Mouse (Mus musculus): ENCODE measurements at regions not wholly inside any gene's neighbourhood (a gene's known extent, or its start where the extent isn't known, plus 50 kb on each side); places are given as distances from the start of the nearest gene placed in this dataset.
A peak's percentile ranks its signal among the peaks of the same experiment; 100 is the strongest.

DNA sequence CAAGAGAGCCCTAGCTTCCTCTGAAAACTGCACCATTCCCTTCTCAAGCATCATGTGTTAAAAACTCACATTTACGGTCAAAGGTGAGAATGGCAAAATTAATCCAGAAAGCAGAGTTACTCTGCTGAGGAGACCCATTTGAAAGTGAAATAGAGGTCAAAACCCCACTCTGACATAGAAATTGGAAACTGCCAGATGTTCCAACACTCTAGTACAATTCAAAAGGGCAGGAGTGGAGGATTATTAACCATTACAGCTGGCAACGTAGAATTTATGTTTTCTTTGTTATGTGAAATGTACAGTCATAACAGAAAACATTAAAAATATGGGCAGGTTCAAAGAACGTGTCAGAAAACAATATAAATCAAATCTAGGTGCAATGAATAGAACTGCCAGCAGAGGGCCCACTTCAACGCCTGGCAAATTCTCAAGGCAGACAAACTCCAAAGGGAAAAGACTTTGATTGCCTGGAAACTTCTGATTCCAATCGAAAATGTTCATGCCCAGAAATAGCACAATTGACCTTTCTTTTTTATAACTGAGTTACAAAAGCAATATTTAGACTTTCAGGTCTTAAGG lies 54.2 kb upstream of the Rfpl4b start:
- no peaks in the 10 kb centered on the region for H3K9me3 ChIP-seq (replicated peaks)
- WGBS, result 14% methylated on average over 5 of the region's 5 CpGs
- H3K4me2 ChIP-seq, result no peak overlapping the region
- no peak for ATAC-seq (replicated peaks; ENCODE audit: insufficient number of reproducible peaks, insufficient read depth, low FRiP score, low read depth)
- H3K27ac ChIP-seq, result no peak overlapping the region
- H3K4me3 ChIP-seq, result no peak overlapping the region
- H3K27me3 ChIP-seq, result no peaks in the 10 kb centered on the region
- H3K4me1 ChIP-seq (replicated peaks), result no peaks in the 10 kb centered on the region
- H3K36me3 ChIP-seq, result no peaks in the 10 kb centered on the region
- no peak overlapping the region for H3K9ac ChIP-seq

- Histone ChIP-seq H3K27me3 (no peaks in the 10 kb centered on the region), H3K4me3 (no peak overlapping the region), H3K4me2 (no peak overlapping the region), H3K9ac (no peak overlapping the region), H3K27ac (no peak overlapping the region), H3K4me1 (replicated peaks) (no peaks in the 10 kb centered on the region; the same call in 1 of the 2 replicates), H3K36me3 (no peaks in the 10 kb centered on the region), H3K9me3 (replicated peaks) (no peaks in the 10 kb centered on the region)
- no peak for ATAC-seq (replicated peaks; ENCODE audit: insufficient number of reproducible peaks, insufficient read depth, low FRiP score, low read depth)
- WGBS, result 85% methylated on average over 7 of the region's 7 CpGs
Observed at GRCm38 (mm10) chr10:38879271-38879670, 57.7 kb upstream of the Rfpl4b start.

- Histone ChIP-seq H3K9me3 (replicated peaks) (no peaks in the 10 kb centered on the region), H3K4me1 (replicated peaks) (peaks cover 3% of the 10 kb centered on the region; the same call in 1 of the 2 replicates), H3K36me3 (no peaks in the 10 kb centered on the region), H3K4me3 (no peak overlapping the region), H3K4me2 (no peak overlapping the region), H3K9ac (no peak overlapping the region), H3K27ac (peak overlapping the region; percentile 40; the same call in 1 of the 2 replicates), H3K27me3 (no peaks in the 10 kb centered on the region)
- ATAC-seq (replicated peaks; ENCODE audit: insufficient number of reproducible peaks, insufficient read depth, low FRiP score, low read depth), result 0 out of 2 replicates have a peak, but pooled peaks have one; percentile 22
- WGBS, result 61% methylated on average over 7 of the region's 7 CpGs
Observed at GRCm38 (mm10) chr10:38880642-38881187, 59.1 kb upstream of the Rfpl4b start.

GRCm38 (mm10) chr10:38882154-38882553 lies 60.6 kb upstream of the Rfpl4b start:
- no peaks in the 10 kb centered on the region for H3K36me3 ChIP-seq
- no peak overlapping the region for H3K4me3 ChIP-seq
- no peaks in the 10 kb centered on the region for H3K9me3 ChIP-seq (replicated peaks)
- peaks cover 3% of the 10 kb centered on the region; the same call in 1 of the 2 replicates for H3K4me1 ChIP-seq (replicated peaks)
- no peak overlapping the region for H3K27ac ChIP-seq
- no peak overlapping the region for H3K9ac ChIP-seq
- ATAC-seq (replicated peaks; ENCODE audit: insufficient number of reproducible peaks, insufficient read depth, low FRiP score, low read depth), result no peak
- no peaks in the 10 kb centered on the region for H3K27me3 ChIP-seq
- WGBS, result 75% methylated on average over 6 of the region's 6 CpGs
- no peak overlapping the region for H3K4me2 ChIP-seq

DNA sequence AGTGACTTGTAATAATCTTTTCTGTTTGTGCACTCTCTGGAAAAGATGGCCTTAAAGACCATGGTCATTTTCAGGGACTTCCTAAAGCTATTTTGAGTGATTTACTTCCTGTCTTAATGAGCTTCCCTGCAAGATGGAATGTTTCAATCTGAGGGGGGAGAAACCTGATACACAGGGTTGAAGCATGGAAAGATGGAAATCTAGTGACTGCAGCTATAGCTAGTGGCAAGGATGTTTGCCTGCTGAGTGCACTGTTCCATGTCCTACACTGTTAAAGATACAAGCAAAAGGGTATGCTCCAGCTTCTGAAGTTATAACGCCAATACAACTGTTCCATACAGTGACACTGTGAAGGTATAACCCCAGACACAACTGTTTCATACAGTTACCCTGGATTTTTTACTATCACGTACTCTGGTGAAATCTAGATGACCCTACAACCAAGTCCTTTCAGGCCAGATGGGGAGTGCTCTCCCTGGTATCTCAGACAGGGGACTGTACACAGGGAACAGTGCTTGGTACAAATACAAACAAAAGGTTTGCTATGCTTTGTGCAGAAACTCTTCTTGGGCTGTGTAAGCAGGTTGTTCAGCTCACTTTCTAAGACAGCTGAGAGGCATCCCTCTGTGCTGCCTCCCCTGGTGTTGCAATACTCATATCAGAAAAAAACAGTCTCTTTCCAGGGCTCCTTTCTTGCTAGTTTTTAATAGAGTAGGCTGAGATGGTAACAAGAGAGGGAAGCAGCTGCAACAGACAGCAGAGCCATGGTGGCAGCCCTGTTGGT lies 62.4 kb upstream of the Rfpl4b start:
- WGBS, result 72% methylated on average over 2 of the region's 2 CpGs
- Histone ChIP-seq H3K4me2 (no peak overlapping the region), H3K9ac (no peak overlapping the region), H3K4me1 (replicated peaks) (peaks cover 8% of the 10 kb centered on the region; the same call in 1 of the 2 replicates), H3K36me3 (no peaks in the 10 kb centered on the region), H3K9me3 (replicated peaks) (no peaks in the 10 kb centered on the region), H3K27me3 (no peaks in the 10 kb centered on the region), H3K27ac (no peak overlapping the region), H3K4me3 (no peak overlapping the region)
- ATAC-seq (replicated peaks; ENCODE audit: insufficient number of reproducible peaks, insufficient read depth, low FRiP score, low read depth), result no peak

- Histone ChIP-seq H3K27ac (no peak overlapping the region), H3K36me3 (no peaks in the 10 kb centered on the region), H3K9me3 (replicated peaks) (no peaks in the 10 kb centered on the region), H3K27me3 (no peaks in the 10 kb centered on the region), H3K4me1 (replicated peaks) (peaks cover 8% of the 10 kb centered on the region; the same call in 1 of the 2 replicates), H3K4me3 (no peak overlapping the region), H3K4me2 (no peak overlapping the region), H3K9ac (no peak overlapping the region)
- WGBS, result 61% methylated on average over 4 of the region's 4 CpGs
- no peak for ATAC-seq (replicated peaks; ENCODE audit: insufficient number of reproducible peaks, insufficient read depth, low FRiP score, low read depth)
Observed at GRCm38 (mm10) chr10:38884641-38885040, 63.1 kb upstream of the Rfpl4b start.

GRCm38 (mm10) chr10:38886441-38886840 lies 64.9 kb upstream of the Rfpl4b start:
- Histone ChIP-seq H3K4me1 (replicated peaks) (peaks cover 8% of the 10 kb centered on the region; the same call in 1 of the 2 replicates), H3K36me3 (no peaks in the 10 kb centered on the region), H3K27me3 (no peaks in the 10 kb centered on the region), H3K9ac (no peak overlapping the region), H3K9me3 (replicated peaks) (no peaks in the 10 kb centered on the region), H3K27ac (no peak overlapping the region), H3K4me3 (no peak overlapping the region), H3K4me2 (no peak overlapping the region)
- no peak for ATAC-seq (replicated peaks; ENCODE audit: insufficient number of reproducible peaks, insufficient read depth, low FRiP score, low read depth)
- 59% methylated on average over 2 of the region's 2 CpGs for WGBS

GRCm38 (mm10) chr10:38887896-38888295 lies 66.3 kb upstream of the Rfpl4b start:
- Histone ChIP-seq H3K9me3 (replicated peaks) (no peaks in the 10 kb centered on the region), H3K27me3 (no peaks in the 10 kb centered on the region), H3K4me2 (no peak overlapping the region), H3K4me3 (no peak overlapping the region), H3K27ac (no peak overlapping the region), H3K9ac (no peak overlapping the region), H3K36me3 (no peaks in the 10 kb centered on the region), H3K4me1 (replicated peaks) (peaks cover 8% of the 10 kb centered on the region; the same call in 1 of the 2 replicates)
- 36% methylated on average over 9 of the region's 9 CpGs for WGBS
- ATAC-seq (replicated peaks; ENCODE audit: insufficient number of reproducible peaks, insufficient read depth, low FRiP score, low read depth), result 0 out of 2 replicates have a peak, but pooled peaks have one; percentile 60

DNA sequence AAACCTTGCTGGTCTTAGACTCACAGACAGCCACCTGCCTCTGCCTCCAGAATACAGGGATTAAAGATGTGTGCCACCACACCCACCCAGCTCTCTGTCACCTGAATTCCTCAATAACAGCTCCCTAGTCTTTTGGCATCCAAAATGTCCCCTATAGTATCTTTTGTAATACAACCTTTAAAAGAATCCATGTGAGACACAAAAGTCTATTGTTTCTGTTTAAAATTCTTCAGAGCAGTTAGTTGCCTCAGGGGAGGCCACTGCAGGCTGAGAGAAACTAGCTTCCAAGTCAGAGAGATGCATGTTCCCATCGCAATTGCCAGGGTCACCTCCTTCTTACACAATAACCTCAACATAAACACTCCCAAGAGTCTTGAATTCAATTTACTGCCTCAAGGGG lies 70.6 kb upstream of the Lama4 start:
- H3K4me2 ChIP-seq, result no peak overlapping the region

DNA sequence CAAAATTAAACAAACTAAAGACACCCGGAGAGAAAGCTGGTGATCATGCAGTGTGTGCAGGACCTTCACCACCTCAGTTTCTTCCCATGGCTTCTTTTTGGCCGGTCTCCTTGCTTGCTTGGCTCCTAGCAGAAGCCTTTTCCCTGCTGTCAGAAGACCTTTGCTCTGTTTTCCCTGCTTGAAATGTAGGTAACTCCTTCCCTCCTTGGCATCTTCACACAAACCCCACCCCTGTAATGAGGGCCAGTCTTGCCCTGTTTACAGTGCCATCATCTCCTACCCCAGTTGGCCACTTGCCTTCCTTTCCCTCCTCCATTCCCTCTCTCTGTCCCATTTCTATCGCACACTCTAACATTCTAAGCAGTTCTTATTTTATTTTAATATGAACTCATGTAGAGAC lies 69.7 kb upstream of the Lama4 start:
- Histone ChIP-seq H3K4me3 (no peak overlapping the region), H3K27me3 (no peaks in the 10 kb centered on the region), H3K4me2 (no peak overlapping the region), H3K36me3 (no peaks in the 10 kb centered on the region), H3K4me1 (replicated peaks) (0 out of 2 replicates have a peak, but pooled peaks cover 3% of the 10 kb centered on the region), H3K9ac (no peak overlapping the region), H3K27ac (no peak overlapping the region), H3K9me3 (replicated peaks) (no peaks in the 10 kb centered on the region)
- no peak for ATAC-seq (replicated peaks; ENCODE audit: insufficient number of reproducible peaks, insufficient read depth, low FRiP score, low read depth)
- WGBS, result 85% methylated on average over 3 of the region's 3 CpGs

More for the DNA sequence above, 70.6 kb upstream of the Lama4 start:
- 66% methylated on average over 1 of the region's 1 CpGs for WGBS
- 0 out of 2 replicates have a peak, but pooled peaks cover 3% of the 10 kb centered on the region for H3K4me1 ChIP-seq (replicated peaks)
- no peaks in the 10 kb centered on the region for H3K9me3 ChIP-seq (replicated peaks)
- no peak overlapping the region for H3K27ac ChIP-seq
- no peaks in the 10 kb centered on the region for H3K27me3 ChIP-seq
- H3K36me3 ChIP-seq, result no peaks in the 10 kb centered on the region
- no peak for ATAC-seq (replicated peaks; ENCODE audit: insufficient number of reproducible peaks, insufficient read depth, low FRiP score, low read depth)
- no peak overlapping the region for H3K9ac ChIP-seq
- no peak overlapping the region for H3K4me3 ChIP-seq

- no peaks in the 10 kb centered on the region for H3K9me3 ChIP-seq (replicated peaks)
- 0 out of 2 replicates have a peak, but pooled peaks cover 3% of the 10 kb centered on the region for H3K4me1 ChIP-seq (replicated peaks)
- no peak overlapping the region for H3K4me3 ChIP-seq
- no peak overlapping the region for H3K9ac ChIP-seq
- H3K4me2 ChIP-seq, result no peak overlapping the region
- H3K27ac ChIP-seq, result no peak overlapping the region
- WGBS, result 69% methylated on average over 5 of the region's 5 CpGs
- ATAC-seq (replicated peaks; ENCODE audit: insufficient number of reproducible peaks, insufficient read depth, low FRiP score, low read depth), result no peak
- no peaks in the 10 kb centered on the region for H3K36me3 ChIP-seq
- no peaks in the 10 kb centered on the region for H3K27me3 ChIP-seq
Observed at GRCm38 (mm10) chr10:38897573-38897972, 67.7 kb upstream of the Lama4 start.
